Mouse (Mus musculus) lung, embryonic 16.5 days (tissue): ENCODE results near the gene Sugt1. TPM values are rescaled to one million over a fixed set of nuclear protein-coding genes. Genes with fewer than 3 reads are reported as not detected.

ENCODE experiments used
- ATAC-seq: fragments of 200-750 bp; cut with Nextera tagmentation; 2 replicates; pipeline ENCODE4 v1.8.0; 2017; ENCODE audit warnings: low read depth, mild to moderate bottlenecking, moderate library complexity
- H3K27ac ChIP-seq: fragments of 300-500 bp; sonication (generic); 2 replicates; pipeline ENCODE4 v1.5.1; 2014; ENCODE audit warnings: mild to moderate bottlenecking, control low read depth, low read length
- H3K27me3 ChIP-seq: fragments of 300-500 bp; sonication (generic); 2 replicates; pipeline ENCODE4 v1.6.1; 2014; ENCODE audit warnings: low read depth, low read length, mixed read lengths; ENCODE audit not compliant: control insufficient read depth, insufficient read depth
- H3K36me3 ChIP-seq: fragments of 300-500 bp; sonication (generic); 2 replicates; pipeline ENCODE4 v1.6.1; 2014; ENCODE audit warnings: low read length; ENCODE audit not compliant: control insufficient read depth, insufficient read depth
- H3K4me1 ChIP-seq: fragments of 300-500 bp; sonication (generic); replicated peaks from 2 replicates; pipeline ENCODE4 v1.6.1; 2014; ENCODE audit warnings: low read length, mixed read lengths; ENCODE audit not compliant: control insufficient read depth, insufficient read depth
- H3K4me2 ChIP-seq: fragments of 300-500 bp; sonication (generic); 2 replicates; pipeline ENCODE4 v1.6.1; 2014; ENCODE audit warnings: low read depth, low read length, control low read depth
- H3K4me3 ChIP-seq: fragments of 300-500 bp; sonication (generic); 2 replicates; pipeline ENCODE4 v1.5.1; 2014; ENCODE audit warnings: mild to moderate bottlenecking, low read length, control low read depth
- H3K9ac ChIP-seq: fragments of 300-500 bp; sonication (generic); 2 replicates; pipeline ENCODE4 v1.6.1; 2014; ENCODE audit warnings: low read length, control low read depth
- H3K9me3 ChIP-seq: fragments of 300-500 bp; sonication (generic); 2 replicates; pipeline ENCODE4 v1.6.1; 2016; ENCODE audit warnings: low read length; ENCODE audit not compliant: control insufficient read depth
- WGBS: fragments of 180-500 bp; shearing (Covaris S2); extraction: QIAGEN DNeasy Blood & Tissue Kit; methylation state at CpG from one replicate; pipeline ENCODE4 v1.1.7; 2014; 5-methylcytosine and 5-hydroxymethylcytosine counted together
- microRNA-seq: library from miRNA; unstranded; fragments of <30 nt; microRNA quantifications from one replicate; pipeline ENCODE4, GENCODE M21; 2016
- polyA plus RNA-seq: library from polyadenylated mRNA; unstranded; fragments of >200 nt; fragmentation: Nextera tagmentation; extraction: Ambion mirVana; gene quantifications from 2 replicates; pipeline ENCODE4 v1.2.1, GENCODE M21; 2015

The Sugt1 gene
- polyA plus RNA-seq, 1 experiment from 2014 or later, result 122 TPM

- Histone ChIP-seq H3K27me3 (no peaks in the 10 kb centered on the region), H3K9me3 (no peaks in the 10 kb centered on the region), H3K9ac (no peak overlapping the region), H3K4me3 (no peak overlapping the region), H3K27ac (no peak overlapping the region), H3K36me3 (no peaks in the 10 kb centered on the region), H3K4me2 (no peak overlapping the region), H3K4me1 (peaks cover 7% of the 10 kb centered on the region)
- no peak for ATAC-seq
- 51% methylated on average over 14 of the region's 14 CpGs for WGBS
Measured at GRCm38 (mm10) chr14:79677891-79678687, 90.6 kb downstream of the Sugt1 start.

DNA sequence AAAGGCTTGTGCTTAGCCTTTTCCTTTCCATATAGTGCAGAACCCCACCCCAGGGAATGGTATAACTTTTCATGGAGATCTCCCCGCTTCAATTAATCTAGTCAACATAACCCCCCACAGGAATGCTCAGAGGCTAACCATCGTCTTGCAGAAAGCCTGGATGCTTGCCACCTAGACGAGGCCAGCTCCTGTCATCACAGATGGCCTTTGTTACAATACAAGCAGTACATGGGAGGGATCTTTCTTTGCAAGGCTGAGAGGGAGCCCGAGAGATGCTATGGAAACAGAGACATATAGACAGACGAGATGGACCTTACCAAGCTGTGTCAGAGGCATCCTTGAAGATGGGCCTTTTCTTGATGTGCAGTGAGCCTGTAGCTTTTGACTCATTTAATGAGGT, 93.2 kb downstream of the Sugt1 start:
- Histone ChIP-seq H3K36me3 (no peaks in the 10 kb centered on the region), H3K9me3 (no peaks in the 10 kb centered on the region), H3K4me1 (peaks cover 7% of the 10 kb centered on the region), H3K4me2 (no peak overlapping the region), H3K9ac (no peak overlapping the region), H3K4me3 (no peak overlapping the region), H3K27ac (no peak overlapping the region), H3K27me3 (no peaks in the 10 kb centered on the region)
- ATAC-seq, result peak; percentile 26; the same call in 1 of the 2 replicates
- 43% methylated on average over 5 of the region's 5 CpGs for WGBS

Small RNA genes lying within 50 kb of the gene (microRNA-seq; reads per million reads assigned to microRNA genes)
- not detected for gene Gm27857

Other genes starting within 250 kb of the Sugt1 start
- 35.8 and 41.2 TPM in 2 replicates for gene Naa16, start 196.9 kb upstream of the Sugt1 start, polyA plus RNA-seq
- 11.4 and 12.1 TPM in 2 replicates for gene Mtrf1, start 189.9 kb upstream of the Sugt1 start, polyA plus RNA-seq
- gene Kbtbd7, start 161.2 kb upstream of the Sugt1 start, polyA plus RNA-seq, result 11.6 and 12.8 TPM in 2 replicates
- 3.8 and 4.3 TPM in 2 replicates for gene Kbtbd6, start 135.9 kb upstream of the Sugt1 start, polyA plus RNA-seq
- gene Elf1, start 106.5 kb upstream of the Sugt1 start, polyA plus RNA-seq, result 14.0 and 14.5 TPM in 2 replicates
- gene Wbp4, start 106.2 kb upstream of the Sugt1 start, polyA plus RNA-seq, result 39.1 and 43.1 TPM in 2 replicates
- gene Cnmd, start 74.5 kb downstream of the Sugt1 start, polyA plus RNA-seq, result 9.4 and 11.2 TPM in 2 replicates
- gene Pcdh8, start 183.6 kb downstream of the Sugt1 start, polyA plus RNA-seq, result 0.26 TPM in 1 of 2 replicates, not detected in the other